Mouse (Mus musculus) stomach, embryonic 15.5 days (tissue): ENCODE data around the gene Esrrb. TPM values are rescaled to one million over a fixed set of nuclear protein-coding genes. Genes with fewer than 3 reads are reported as not detected.

Experiments
- ATAC-seq: fragments of 200-750 bp; cut with Nextera tagmentation; 2 replicates; pipeline ENCODE4 v1.8.0; 2017; ENCODE audit warnings: low read depth, moderate number of reproducible peaks, moderate TSS enrichment; ENCODE audit not compliant: insufficient read depth, low FRiP score
- H3K27ac ChIP-seq: fragments of 300-500 bp; sonication (generic); 2 replicates; pipeline ENCODE4 v1.5.1; 2015; ENCODE audit warnings: mild to moderate bottlenecking, inconsistent platforms
- H3K27me3 ChIP-seq: fragments of 300-500 bp; sonication (generic); replicated peaks from 2 replicates; pipeline ENCODE4 v1.6.1; 2015; ENCODE audit warnings: inconsistent platforms
- H3K36me3 ChIP-seq: fragments of 300-500 bp; sonication (generic); 2 replicates; pipeline ENCODE4 v1.6.1; 2015; ENCODE audit warnings: inconsistent platforms
- H3K4me1 ChIP-seq: fragments of 300-500 bp; sonication (generic); 2 replicates; pipeline ENCODE4 v1.6.1; 2015; ENCODE audit warnings: inconsistent platforms
- H3K4me2 ChIP-seq: fragments of 300-500 bp; sonication (generic); 2 replicates; pipeline ENCODE4 v1.6.1; 2015; ENCODE audit warnings: mild to moderate bottlenecking, inconsistent platforms
- H3K4me3 ChIP-seq: fragments of 300-500 bp; sonication (generic); replicated peaks from 2 replicates; pipeline ENCODE4 v1.5.1; 2015; ENCODE audit warnings: inconsistent platforms
- H3K9ac ChIP-seq: fragments of 300-500 bp; sonication (generic); 2 replicates; pipeline ENCODE4 v1.6.1; 2015; ENCODE audit warnings: inconsistent platforms
- H3K9me3 ChIP-seq: fragments of 300-500 bp; sonication (generic); 2 replicates; pipeline ENCODE4 v1.6.1; 2016; ENCODE audit warnings: inconsistent platforms
- WGBS: fragments of 180-500 bp; shearing (Covaris S2); methylation state at CpG from one replicate; pipeline ENCODE4 v1.1.7; 2015; 5-methylcytosine and 5-hydroxymethylcytosine counted together
- polyA plus RNA-seq: library from polyadenylated mRNA; unstranded; fragments of >200 nt; fragmentation: Nextera tagmentation; extraction: Ambion mirVana; gene quantifications from 2 replicates; pipeline ENCODE4 v1.2.1, GENCODE M21; 2015

Esrrb gene
- polyA plus RNA-seq, 1 experiment from 2014 or later: 0.22 TPM

GRCm38 (mm10) chr12:86422166-86422910 lies 61.4 kb downstream of the Esrrb start:
- Histone ChIP-seq H3K4me3 (peak overlapping the region; percentile 48), H3K4me2 (peak overlapping the region; percentile 84), H3K27ac (no peak overlapping the region), H3K36me3 (no peaks in the 10 kb centered on the region), H3K4me1 (peaks cover 17% of the 10 kb centered on the region), H3K9me3 (no peaks in the 10 kb centered on the region), H3K9ac (no peak overlapping the region), H3K27me3 (peaks cover 72% of the 10 kb centered on the region)
- WGBS: 2% methylated on average over 59 of the region's 59 CpGs
- no peak for ATAC-seq

GRCm38 (mm10) chr12:86423102-86423501 lies 62.2 kb downstream of the Esrrb start:
- H3K4me1 ChIP-seq: peaks cover 17% of the 10 kb centered on the region
- H3K9me3 ChIP-seq: no peaks in the 10 kb centered on the region
- H3K4me3 ChIP-seq: no peak overlapping the region
- no peak overlapping the region for H3K9ac ChIP-seq
- H3K4me2 ChIP-seq: no peak overlapping the region
- ATAC-seq: no peak
- 7% methylated on average over 13 of the region's 13 CpGs for WGBS
- no peak overlapping the region for H3K27ac ChIP-seq
- H3K27me3 ChIP-seq: peaks cover 72% of the 10 kb centered on the region
- no peaks in the 10 kb centered on the region for H3K36me3 ChIP-seq

- Histone ChIP-seq H3K4me1 (0 out of 2 replicates have a peak, but pooled peaks cover 3% of the 10 kb centered on the region), H3K4me3 (no peak overlapping the region), H3K27me3 (peaks cover 43% of the 10 kb centered on the region), H3K9ac (no peak overlapping the region), H3K9me3 (no peaks in the 10 kb centered on the region), H3K4me2 (no peak overlapping the region), H3K36me3 (no peaks in the 10 kb centered on the region), H3K27ac (no peak overlapping the region)
- WGBS: 37% methylated on average over 2 of the region's 2 CpGs
- ATAC-seq: no peak
These were observed 66.7 kb downstream of the Esrrb start for GRCm38 (mm10) chr12:86427585-86427984.

GRCm38 (mm10) chr12:86431671-86432070 lies 70.8 kb downstream of the Esrrb start:
- no peak overlapping the region for H3K4me2 ChIP-seq
- no peaks in the 10 kb centered on the region for H3K36me3 ChIP-seq
- no peaks in the 10 kb centered on the region for H3K4me1 ChIP-seq
- H3K9me3 ChIP-seq: no peaks in the 10 kb centered on the region
- no peak overlapping the region for H3K9ac ChIP-seq
- no peak overlapping the region for H3K4me3 ChIP-seq
- 61% methylated on average over 5 of the region's 5 CpGs for WGBS
- 0 out of 2 replicates have a peak, but pooled peaks cover 7% of the 10 kb centered on the region for H3K27me3 ChIP-seq
- no peak for ATAC-seq
- H3K27ac ChIP-seq: no peak overlapping the region

GRCm38 (mm10) chr12:86433371-86433821 lies 72.5 kb downstream of the Esrrb start:
- 3% methylated on average over 6 of the region's 13 CpGs for WGBS

GRCm38 (mm10) chr12:86435651-86436050 lies 74.7 kb downstream of the Esrrb start:
- Histone ChIP-seq H3K4me1 (no peaks in the 10 kb centered on the region), H3K4me3 (no peak overlapping the region), H3K4me2 (no peak overlapping the region), H3K27me3 (no peaks in the 10 kb centered on the region), H3K9ac (no peak overlapping the region), H3K36me3 (no peaks in the 10 kb centered on the region), H3K27ac (no peak overlapping the region), H3K9me3 (no peaks in the 10 kb centered on the region)
- 78% methylated on average over 13 of the region's 13 CpGs for WGBS
- ATAC-seq: no peak; the same call in 1 of the 2 replicates

More at GRCm38 (mm10) chr12:86433371-86433821, 72.5 kb downstream of the Esrrb start:
- 0 out of 2 replicates have a peak, but pooled peaks cover 6% of the 10 kb centered on the region for H3K27me3 ChIP-seq
- no peak overlapping the region for H3K4me3 ChIP-seq
- H3K36me3 ChIP-seq: no peaks in the 10 kb centered on the region
- H3K9me3 ChIP-seq: no peaks in the 10 kb centered on the region
- H3K27ac ChIP-seq: no peak overlapping the region
- peak; percentile 70 for ATAC-seq
- H3K9ac ChIP-seq: no peak overlapping the region
- peak overlapping the region; percentile 48 for H3K4me2 ChIP-seq
- no peaks in the 10 kb centered on the region for H3K4me1 ChIP-seq

GRCm38 (mm10) chr12:86450848-86451247 lies 89.9 kb downstream of the Esrrb start:
- no peaks in the 10 kb centered on the region for H3K9me3 ChIP-seq
- WGBS: 78% methylated on average over 5 of the region's 5 CpGs
- H3K27ac ChIP-seq: no peak overlapping the region
- no peaks in the 10 kb centered on the region for H3K27me3 ChIP-seq
- H3K4me3 ChIP-seq: no peak overlapping the region
- no peaks in the 10 kb centered on the region for H3K4me1 ChIP-seq
- H3K9ac ChIP-seq: no peak overlapping the region
- ATAC-seq: no peak
- no peaks in the 10 kb centered on the region for H3K36me3 ChIP-seq
- H3K4me2 ChIP-seq: no peak overlapping the region

- Histone ChIP-seq H3K27me3 (no peaks in the 10 kb centered on the region), H3K36me3 (no peaks in the 10 kb centered on the region), H3K4me1 (no peaks in the 10 kb centered on the region), H3K4me2 (no peak overlapping the region), H3K9ac (no peak overlapping the region), H3K9me3 (no peaks in the 10 kb centered on the region), H3K4me3 (no peak overlapping the region), H3K27ac (no peak overlapping the region)
- no peak for ATAC-seq
- 48% methylated on average over 1 of the region's 1 CpGs for WGBS
These were observed 94.1 kb downstream of the Esrrb start for GRCm38 (mm10) chr12:86455009-86455408.

GRCm38 (mm10) chr12:86462742-86463470 lies 102.0 kb downstream of the Esrrb start:
- Histone ChIP-seq H3K4me3 (no peak overlapping the region), H3K27me3 (no peaks in the 10 kb centered on the region), H3K9ac (no peak overlapping the region), H3K4me1 (no peaks in the 10 kb centered on the region), H3K36me3 (no peaks in the 10 kb centered on the region), H3K27ac (no peak overlapping the region), H3K4me2 (no peak overlapping the region), H3K9me3 (no peaks in the 10 kb centered on the region)
- 70% methylated on average over 9 of the region's 9 CpGs for WGBS
- no peak for ATAC-seq

- Histone ChIP-seq H3K9ac (no peak overlapping the region), H3K27ac (no peak overlapping the region), H3K4me2 (no peak overlapping the region), H3K4me3 (no peak overlapping the region), H3K4me1 (no peaks in the 10 kb centered on the region), H3K27me3 (no peaks in the 10 kb centered on the region), H3K9me3 (no peaks in the 10 kb centered on the region), H3K36me3 (no peaks in the 10 kb centered on the region)
- WGBS: 75% methylated on average over 1 of the region's 1 CpGs
- no peak for ATAC-seq
These were observed 103.5 kb downstream of the Esrrb start for GRCm38 (mm10) chr12:86464385-86464784.

GRCm38 (mm10) chr12:86466180-86466579 lies 105.3 kb downstream of the Esrrb start:
- Histone ChIP-seq H3K27ac (no peak overlapping the region), H3K9ac (no peak overlapping the region), H3K4me1 (no peaks in the 10 kb centered on the region), H3K4me2 (no peak overlapping the region), H3K36me3 (no peaks in the 10 kb centered on the region), H3K9me3 (no peaks in the 10 kb centered on the region), H3K27me3 (no peaks in the 10 kb centered on the region; the same call in 1 of the 2 replicates), H3K4me3 (no peak overlapping the region)
- 61% methylated on average over 4 of the region's 4 CpGs for WGBS
- no peak for ATAC-seq

GRCm38 (mm10) chr12:86469919-86470318 lies 109.0 kb downstream of the Esrrb start:
- WGBS: 44% methylated on average over 23 of the region's 23 CpGs
- Histone ChIP-seq H3K4me1 (no peaks in the 10 kb centered on the region), H3K36me3 (no peaks in the 10 kb centered on the region), H3K4me2 (no peak overlapping the region), H3K9me3 (no peaks in the 10 kb centered on the region), H3K4me3 (no peak overlapping the region), H3K9ac (no peak overlapping the region), H3K27me3 (no peaks in the 10 kb centered on the region; the same call in 1 of the 2 replicates), H3K27ac (no peak overlapping the region)
- ATAC-seq: no peak
